Mouse (Mus musculus): Measurements from ENCODE around the gene Gm3286. TPM values are rescaled to one million over a fixed set of nuclear protein-coding genes. Genes with fewer than 3 reads are reported as not detected.
"Not testable (repeated sequence)": the region's sequence is repeated elsewhere in the genome, so short reads cannot be mapped to it uniquely, and the experiment has no call there.

Gene Gm3286
- not detected in 2 replicates for polyA plus RNA-seq (2015; fragmentation: Nextera tagmentation; extraction: Ambion mirVana)

DNA sequence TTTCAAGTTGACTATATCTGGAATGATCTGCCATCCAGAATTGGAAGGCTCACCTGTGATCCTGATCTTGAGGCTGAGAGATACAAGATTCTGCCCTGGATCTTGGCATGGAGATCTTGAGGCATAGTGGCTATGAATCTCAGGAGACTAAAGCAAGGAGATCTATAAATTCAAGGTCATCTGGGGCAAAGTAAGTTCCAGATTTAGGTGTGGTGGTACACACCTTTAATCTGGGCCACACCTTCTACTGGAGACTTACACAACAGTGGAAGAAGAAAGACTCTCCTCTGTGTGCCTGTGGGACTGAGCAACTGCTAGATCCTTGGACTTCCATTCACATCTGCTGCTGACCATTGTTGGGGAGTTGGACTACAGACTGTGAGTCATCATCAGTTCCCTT, at the start of gene Gm3286:
TSS of gene Gm3286 (plus strand) at position 301 of the 400 bp plus-strand sequence.
- not testable (repeated sequence) for H3K9me3 ChIP-seq (ENCODE audit: low read length); H3K4me1 ChIP-seq (ENCODE audit: insufficient read depth, low read length); H3K27me3 ChIP-seq (ENCODE audit: insufficient read depth, low read length); H3K9ac ChIP-seq (replicated peaks; ENCODE audit: low read length); H3K4me3 ChIP-seq (ENCODE audit: low read length); H3K4me2 ChIP-seq (replicated peaks; ENCODE audit: low read depth, low read length); H3K27ac ChIP-seq (ENCODE audit: low read length); H3K36me3 ChIP-seq (ENCODE audit: insufficient read depth, low read length); ATAC-seq (ENCODE audit: low FRiP score, low TSS enrichment)

Other genes starting within 250 kb of the Gm3286 start
- not detected in 2 replicates for gene Gm10424, start 238.0 kb upstream of the Gm3286 start, polyA plus RNA-seq (2015; fragmentation: Nextera tagmentation; extraction: Ambion mirVana)
- gene Gm3259, start 204.8 kb upstream of the Gm3286 start, polyA plus RNA-seq (2015; fragmentation: Nextera tagmentation; extraction: Ambion mirVana): not detected in 2 replicates
- gene D5Ertd577e, start 54.0 kb upstream of the Gm3286 start, polyA plus RNA-seq (2015; fragmentation: Nextera tagmentation; extraction: Ambion mirVana): not detected in 2 replicates
- gene Gm7971, start 84.1 kb downstream of the Gm3286 start, polyA plus RNA-seq (2015; fragmentation: Nextera tagmentation; extraction: Ambion mirVana): not detected in 2 replicates
- gene Gm7978, start 225.4 kb downstream of the Gm3286 start, polyA plus RNA-seq (2015; fragmentation: Nextera tagmentation; extraction: Ambion mirVana): not detected in 2 replicates
- gene Gm7982, start 231.3 kb downstream of the Gm3286 start, polyA plus RNA-seq (2015; fragmentation: Nextera tagmentation; extraction: Ambion mirVana): not detected in 2 replicates